Mouse (Mus musculus) small intestine, adult 2 months (tissue): ENCODE measurements around the gene Bpifc.

Source experiments
- CTCF ChIP-seq: fragments of 200-500 bp; IDR thresholded peaks from 2 replicates; pipeline ENCODE4 v1.5.1; 2012; ENCODE audit warnings: low read depth, mild to moderate bottlenecking, control low read depth, inconsistent platforms, low read length, moderate library complexity, mixed read lengths; ENCODE audit not compliant: insufficient replicate concordance, insufficient read length; ENCODE audit errors: extremely low read depth
- POLR2A ChIP-seq: fragments of 200-500 bp; IDR thresholded peaks from 2 replicates; pipeline ENCODE4 v1.6.1; 2012; ENCODE audit warnings: low read depth, mild to moderate bottlenecking, control low read depth, inconsistent platforms, low read length, moderate library complexity

DNA sequence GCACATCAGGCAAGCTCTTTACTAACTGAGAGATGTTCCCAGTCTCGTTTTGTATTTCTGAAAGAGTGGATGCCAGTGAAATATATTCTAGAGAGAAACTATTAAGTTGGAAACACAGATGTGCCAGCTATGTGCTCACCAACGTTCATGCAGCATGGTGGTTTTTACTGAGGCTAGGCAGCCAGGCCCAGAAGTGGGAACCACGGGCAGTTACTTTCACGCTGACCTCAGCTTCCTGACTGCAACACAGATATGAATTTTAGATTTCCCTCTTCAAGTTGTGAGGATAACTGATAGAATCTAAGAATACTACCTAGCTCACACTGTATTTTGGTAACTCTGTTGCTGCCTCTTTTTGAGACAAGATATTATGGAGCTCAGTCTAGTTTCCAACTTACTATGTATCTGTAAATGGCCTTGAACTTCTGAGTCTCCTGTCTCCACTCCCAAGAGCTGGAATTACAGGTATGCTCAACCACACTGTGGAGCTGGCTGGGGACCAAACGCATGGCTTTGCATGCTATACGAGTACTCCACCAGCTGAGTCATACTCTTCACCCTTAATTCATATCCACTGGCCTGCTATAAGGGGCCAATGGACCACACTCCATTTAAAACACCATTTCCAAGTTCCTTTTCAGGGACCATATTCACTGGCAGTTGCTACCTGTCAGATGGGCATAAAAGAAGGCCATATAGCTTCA lies 22.1 kb downstream of the Bpifc start:
- TF ChIP-seq CTCF (no peak), POLR2A (no peak)
